In genomic region chr2:162638676-162639075, GRCm38 (mm10) we compare ENCODE assay signal across 15 mouse cellular contexts. TPM values are rescaled to one million over a fixed set of nuclear protein-coding genes. Genes with fewer than 3 reads are reported as not detected.
A peak's percentile ranks its signal among the peaks of the same experiment; 100 is the strongest.
DNase-seq lines count a peak whose midpoint lies in the region; TF ChIP-seq lines count a peak whose summit lies in the region.
"Had no signal": no experiment of that assay in that cellular context is flagged by ENCODE, and none has a peak within 500 bp of the region (broad histone marks: within the 10 kb centered on the region; RNA-seq: fewer than 3 reads in every experiment).

No protein-coding gene starts in this region.

- peaks cover 33% of the 10 kb centered on the region for H3K4me1 ChIP-seq in cerebellum, adult 2 months (ENCODE audit: control insufficient read depth, insufficient read depth, low read length)
- peaks cover 19% of the 10 kb centered on the region for H3K4me1 ChIP-seq in limb, embryonic 10.5 days

- TF ChIP-seq CTCF in left cerebral cortex, adult 2 months (IDR thresholded peaks at IDR 0.05), result no peak
- TF ChIP-seq CTCF in cerebellum, adult 2 months (IDR thresholded peaks at IDR 0.05; ENCODE audit: borderline replicate concordance, insufficient read depth, low read depth, low read length), result no peak

- H3K9me3 ChIP-seq in limb, embryonic 10.5 days (replicated peaks), result no peaks in the 10 kb centered on the region
- H3K9me3 ChIP-seq: embryonic facial prominence, embryonic 12.5 days had no signal

- no peaks in the 10 kb centered on the region for H3K27me3 ChIP-seq in cerebellum, adult 2 months (ENCODE audit: control insufficient read depth, insufficient read depth, low read length)
- H3K27me3 ChIP-seq in limb, embryonic 10.5 days (ENCODE audit: low read depth, poor library complexity, severe bottlenecking), result no peaks in the 10 kb centered on the region
- H3K27me3 ChIP-seq: embryonic facial prominence, embryonic 12.5 days had no signal

- TF ChIP-seq POLR2A in cerebellum, adult 2 months (IDR thresholded peaks at IDR 0.05; ENCODE audit: borderline replicate concordance, insufficient read depth, low read length), result no peak

- H3K27ac ChIP-seq in left cerebral cortex, adult 2 months, result no peak overlapping the region
- no peak overlapping the region for H3K27ac ChIP-seq in cerebellum, adult 2 months (ENCODE audit: insufficient read depth, low read length)
- H3K27ac ChIP-seq in limb, embryonic 10.5 days, result peak overlapping the region; percentile 36; the same call in 1 of the 2 replicates
- H3K27ac ChIP-seq: embryonic facial prominence, embryonic 12.5 days; gastrocnemius, adult 2 months; liver, embryonic 14.5 days had no signal

- 6% methylated on average over 4 of the region's 4 CpGs for WGBS in cerebellum, adult 2 months
- 44% methylated on average over 4 of the region's 4 CpGs for WGBS in limb, embryonic 10.5 days

- intact Hi-C loops in left cerebral cortex, postnatal 4 days (cut with DNase I), result no loop called here
- intact Hi-C loops in left cerebral cortex, adult 2 months (cut with DNase I), result no loop called here

- DNase-seq in adrenal gland, postnatal 10 days, result peak; percentile 55
- no peak for DNase-seq in adrenal gland, postnatal 4 days (ENCODE audit: low spot score in 2 of 2)
- peak; percentile 92 for DNase-seq in left cerebral cortex, postnatal 4 days
- no peak for DNase-seq in left cerebral cortex, adult 2 months (ENCODE audit: extremely low spot score in 1 of 2, low spot score in 2 of 2)
- peak; percentile 91 to 93 for DNase-seq in cerebellum, adult 2 months
- DNase-seq in limb, embryonic 10.5 days (ENCODE audit: low spot score), result no peak
- DNase-seq in adipocyte (ENCODE audit: low spot score), result no peak
- no peak for DNase-seq in layer of hippocampus, postnatal 36 days
- DNase-seq: gastrocnemius, adult 2 months; heart, postnatal 14 days; kidney, postnatal 36 days; lung, postnatal 10 days; right cerebral cortex, adult 18-20 months had no signal

- no peaks in the 10 kb centered on the region for H3K36me3 ChIP-seq in limb, embryonic 10.5 days
- H3K36me3 ChIP-seq: embryonic facial prominence, embryonic 12.5 days had no signal

- H3K4me3 ChIP-seq in left cerebral cortex, adult 2 months, result no peak overlapping the region
- H3K4me3 ChIP-seq in cerebellum, adult 2 months (replicated peaks; ENCODE audit: insufficient read depth, low read depth, low read length), result no peak overlapping the region
- H3K4me3 ChIP-seq in limb, embryonic 10.5 days, result no peak overlapping the region
- H3K4me3 ChIP-seq: embryonic facial prominence, embryonic 12.5 days; gastrocnemius, adult 2 months had no signal

RNA-seq across cellular contexts. Expression of gene Ptprt, which starts 22.3 kb away (rescaled TPM):
- 1 to 10 TPM in 1 of 2 experiments, under 1 TPM in 1; 0.99 to 1.4 TPM for total RNA-seq in adrenal gland, postnatal 10 days (2021)
- total RNA-seq in adrenal gland, postnatal 4 days (2021), result 1 to 10 TPM; 1.8 to 3.2 TPM
- total RNA-seq in left cerebral cortex, postnatal 4 days (2021), result 10 to 100 TPM; 81.3 to 88.0 TPM
- total RNA-seq in left cerebral cortex, adult 2 months (2021), result 100 to 1,000 TPM; 101 to 103 TPM
- 15.9 and 16.3 TPM in 2 replicates for polyA plus RNA-seq in cerebellum, adult 2 months (2012; rRNA removed)
- polyA plus RNA-seq in limb, embryonic 10.5 days (2016; fragmentation: Nextera tagmentation; extraction: Ambion mirVana), result 0.93 and 1.0 TPM in 2 replicates
- 10 to 100 TPM; 45.6 to 51.9 TPM for total RNA-seq in layer of hippocampus, postnatal 36 days (2021)

Comparison
In these comparisons a context has a peak if more than half of its experiments do, and no peak if none do; other contexts are left out.
1. DNase-seq: peak in adrenal gland, postnatal 10 days (single experiment), left cerebral cortex, postnatal 4 days (single experiment) and cerebellum, adult 2 months (2 of 2); none in adrenal gland, postnatal 4 days (0 of 2), left cerebral cortex, adult 2 months (0 of 2), limb, embryonic 10.5 days (single experiment), adipocyte (single experiment) and layer of hippocampus, postnatal 36 days (0 of 2).
2. RNA of gene Ptprt, which starts 22.3 kb away (total RNA-seq): 101 to 103 TPM in left cerebral cortex, adult 2 months, 81.3 to 88.0 TPM in left cerebral cortex, postnatal 4 days and 45.6 to 51.9 TPM in layer of hippocampus, postnatal 36 days; 1.8 to 3.2 TPM in adrenal gland, postnatal 4 days and 0.99 to 1.4 TPM in adrenal gland, postnatal 10 days; every median in the first group is over 10 times any median in the second.